Mouse (Mus musculus): ENCODE data around the gene Trim63.

- TF ChIP-seq POLR2A (IDR thresholded peaks at IDR 0.05; ENCODE audit: low read depth, low read length) (no peak), CTCF (IDR thresholded peaks at IDR 0.05; ENCODE audit: extremely low read depth, insufficient read length, insufficient replicate concordance, low read depth, low read length) (no peak)
Measured at GRCm38 (mm10) chr4:134319074-134319473, 4.2 kb downstream of the Trim63 start.

Measured in small intestine, adult 2 months (tissue).